Mouse (Mus musculus) hindbrain, embryonic 12.5 days (tissue): ENCODE data around the gene Pcgf1. TPM values are rescaled to one million over a fixed set of nuclear protein-coding genes. Genes with fewer than 3 reads are reported as not detected.
A peak's percentile ranks its signal among the peaks of the same experiment; 100 is the strongest.

Experiments used
- ATAC-seq: fragments of 200-750 bp; cut with Nextera tagmentation; 2 replicates; pipeline ENCODE4 v1.8.0; 2017; ENCODE audit warnings: moderate TSS enrichment; ENCODE audit not compliant: low FRiP score
- H3K27ac ChIP-seq: fragments of 300-500 bp; sonication (generic); 2 replicates; pipeline ENCODE4 v1.5.1; 2016; ENCODE audit warnings: mild to moderate bottlenecking
- H3K27me3 ChIP-seq: fragments of 300-500 bp; sonication (generic); 2 replicates; pipeline ENCODE4 v1.6.1; 2016; ENCODE audit warnings: mild to moderate bottlenecking
- H3K36me3 ChIP-seq: fragments of 300-500 bp; sonication (generic); 2 replicates; pipeline ENCODE4 v1.6.1; 2016; ENCODE audit warnings: mild to moderate bottlenecking
- H3K4me1 ChIP-seq: fragments of 300-500 bp; sonication (generic); 2 replicates; pipeline ENCODE4 v1.6.1; 2016
- H3K4me2 ChIP-seq: fragments of 300-500 bp; sonication (generic); replicated peaks from 2 replicates; pipeline ENCODE4 v1.6.1; 2016; ENCODE audit warnings: mild to moderate bottlenecking
- H3K4me3 ChIP-seq: fragments of 300-500 bp; sonication (generic); 2 replicates; pipeline ENCODE4 v1.5.1; 2016; ENCODE audit warnings: mild to moderate bottlenecking
- H3K9ac ChIP-seq: fragments of 300-500 bp; sonication (generic); 2 replicates; pipeline ENCODE4 v1.6.1; 2016; ENCODE audit warnings: mild to moderate bottlenecking, moderate library complexity
- H3K9me3 ChIP-seq: fragments of 300-500 bp; sonication (generic); replicated peaks from 2 replicates; pipeline ENCODE4 v1.6.1; 2016; ENCODE audit warnings: mild to moderate bottlenecking
- WGBS: fragments of 180-500 bp; shearing (Covaris S2); methylation state at CpG from one replicate; pipeline ENCODE4 v1.1.7; 2016; 5-methylcytosine and 5-hydroxymethylcytosine counted together
- polyA plus RNA-seq: library from polyadenylated mRNA; unstranded; fragments of >200 nt; fragmentation: Nextera tagmentation; extraction: Ambion mirVana; gene quantifications from 2 replicates; pipeline ENCODE4 v1.2.1, GENCODE M21; 2016

The Pcgf1 gene
- polyA plus RNA-seq, 1 experiment from 2014 or later: 39.5 TPM

DNA sequence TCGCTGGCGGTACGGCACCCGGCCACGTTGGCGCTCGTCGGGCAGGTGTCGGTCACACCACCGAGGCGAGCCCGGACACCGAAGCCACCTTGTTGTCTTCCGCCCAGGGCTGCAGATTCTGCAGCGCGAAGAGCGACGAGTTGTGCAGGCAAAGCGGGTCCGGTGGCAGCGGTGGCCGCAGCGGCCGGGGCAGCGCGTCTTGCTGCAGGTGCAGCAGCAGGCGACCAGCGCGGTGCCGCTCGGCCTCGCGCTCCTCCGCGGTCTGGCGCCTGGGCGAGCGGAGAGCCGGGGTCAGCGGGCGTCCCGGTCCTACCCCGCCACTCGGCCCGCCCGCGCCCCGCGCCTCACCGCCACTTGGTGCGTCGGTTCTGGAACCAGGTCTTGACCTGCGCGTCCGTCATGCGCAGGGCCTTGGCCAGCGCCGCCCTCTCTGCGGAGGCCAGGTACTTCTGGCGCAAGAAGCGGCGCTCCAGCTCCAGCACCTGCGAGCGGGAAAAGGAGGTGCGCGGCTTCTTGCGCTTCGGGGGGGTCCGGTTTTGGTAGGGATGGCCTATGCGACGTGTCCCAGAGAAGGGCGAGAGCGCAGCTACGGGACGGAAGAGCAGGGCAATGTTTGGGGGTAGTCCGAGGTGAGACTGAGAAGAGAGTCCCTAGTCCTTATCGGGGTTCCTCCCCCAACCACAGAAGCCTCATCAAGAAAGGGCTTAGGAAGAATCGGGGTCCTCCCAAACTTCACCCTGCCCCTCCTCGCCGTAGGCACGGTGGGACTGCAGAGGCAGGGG lies 8.8 kb upstream of the Pcgf1 start:
- H3K4me2 ChIP-seq: peak overlapping the region; percentile 21
- peaks cover 99% of the 10 kb centered on the region for H3K27me3 ChIP-seq
- no peaks in the 10 kb centered on the region for H3K9me3 ChIP-seq
- 1% methylated on average over 72 of the region's 81 CpGs for WGBS
- no peak overlapping the region for H3K27ac ChIP-seq
- H3K36me3 ChIP-seq: no peaks in the 10 kb centered on the region
- no peak for ATAC-seq
- peak overlapping the region; percentile 23 for H3K4me3 ChIP-seq
- no peak overlapping the region for H3K9ac ChIP-seq
- H3K4me1 ChIP-seq: peaks cover 19% of the 10 kb centered on the region

DNA sequence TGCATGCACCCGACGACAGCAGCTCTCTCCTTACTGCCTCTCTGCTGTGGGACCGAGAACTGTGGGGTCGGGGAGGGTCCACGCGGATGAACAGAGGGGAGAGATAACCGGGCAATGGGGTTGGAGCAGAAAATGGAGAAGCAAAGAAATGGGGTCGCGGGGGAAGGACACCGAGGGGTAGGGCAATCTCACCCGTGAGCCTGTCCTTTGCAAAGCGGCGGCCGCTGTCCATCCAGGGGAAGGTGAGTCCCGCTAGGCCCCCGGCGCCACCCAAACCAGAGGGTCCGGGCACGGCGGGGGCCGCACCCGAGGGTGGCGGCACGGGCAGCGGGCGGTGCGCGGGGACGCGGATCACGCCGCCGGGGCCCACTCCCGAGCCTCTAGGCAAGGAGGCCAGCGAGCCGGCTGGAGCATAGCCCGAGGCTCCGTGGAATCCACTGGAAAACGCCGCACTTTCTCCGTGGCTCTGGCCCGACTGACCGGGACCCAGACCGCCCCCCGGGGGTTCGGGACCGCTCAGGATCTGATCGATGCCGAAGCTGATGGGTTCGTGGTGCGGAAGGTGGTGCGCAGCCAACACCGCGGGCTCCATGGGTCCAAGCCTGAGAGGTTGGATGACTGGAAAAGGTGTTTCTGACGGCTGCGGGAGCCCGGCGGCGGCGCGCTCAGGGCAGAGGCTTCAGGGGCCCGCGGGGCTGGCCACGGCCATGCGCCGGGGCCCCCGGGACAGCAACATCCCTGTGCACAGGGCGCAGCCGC lies 8.0 kb upstream of the Pcgf1 start:
- Histone ChIP-seq H3K36me3 (no peaks in the 10 kb centered on the region), H3K4me2 (peak overlapping the region; percentile 28; the same call in 1 of the 2 replicates), H3K27me3 (peaks cover 99% of the 10 kb centered on the region), H3K4me1 (peaks cover 19% of the 10 kb centered on the region), H3K9me3 (no peaks in the 10 kb centered on the region), H3K27ac (no peak overlapping the region), H3K4me3 (peak overlapping the region; percentile 23), H3K9ac (no peak overlapping the region)
- no peak for ATAC-seq
- 2% methylated on average over 69 of the region's 69 CpGs for WGBS

DNA sequence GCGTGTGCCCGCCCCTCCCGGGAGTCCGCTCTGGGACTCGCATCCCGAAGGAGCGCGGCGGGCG lies 7.6 kb upstream of the Pcgf1 start, which contains the start of gene Tlx2:
Gene Tlx2, minus strand, starts transcription at position 47 of the 64 bp plus-strand sequence.
- Histone ChIP-seq H3K4me2 (peak within 1 kb of the TSS; percentile 28; the same call in 1 of the 2 replicates), H3K36me3 (no peaks in the 10 kb centered on the region), H3K27me3 (peaks cover 99% of the 10 kb centered on the region), H3K4me3 (peak within 1 kb of the TSS; percentile 23), H3K27ac (no peak within 1 kb of the TSS), H3K4me1 (peaks cover 19% of the 10 kb centered on the region), H3K9ac (no peak within 1 kb of the TSS), H3K9me3 (no peaks in the 10 kb centered on the region)
- WGBS: 3% methylated on average over 10 of the region's 10 CpGs
- no peak for ATAC-seq

DNA sequence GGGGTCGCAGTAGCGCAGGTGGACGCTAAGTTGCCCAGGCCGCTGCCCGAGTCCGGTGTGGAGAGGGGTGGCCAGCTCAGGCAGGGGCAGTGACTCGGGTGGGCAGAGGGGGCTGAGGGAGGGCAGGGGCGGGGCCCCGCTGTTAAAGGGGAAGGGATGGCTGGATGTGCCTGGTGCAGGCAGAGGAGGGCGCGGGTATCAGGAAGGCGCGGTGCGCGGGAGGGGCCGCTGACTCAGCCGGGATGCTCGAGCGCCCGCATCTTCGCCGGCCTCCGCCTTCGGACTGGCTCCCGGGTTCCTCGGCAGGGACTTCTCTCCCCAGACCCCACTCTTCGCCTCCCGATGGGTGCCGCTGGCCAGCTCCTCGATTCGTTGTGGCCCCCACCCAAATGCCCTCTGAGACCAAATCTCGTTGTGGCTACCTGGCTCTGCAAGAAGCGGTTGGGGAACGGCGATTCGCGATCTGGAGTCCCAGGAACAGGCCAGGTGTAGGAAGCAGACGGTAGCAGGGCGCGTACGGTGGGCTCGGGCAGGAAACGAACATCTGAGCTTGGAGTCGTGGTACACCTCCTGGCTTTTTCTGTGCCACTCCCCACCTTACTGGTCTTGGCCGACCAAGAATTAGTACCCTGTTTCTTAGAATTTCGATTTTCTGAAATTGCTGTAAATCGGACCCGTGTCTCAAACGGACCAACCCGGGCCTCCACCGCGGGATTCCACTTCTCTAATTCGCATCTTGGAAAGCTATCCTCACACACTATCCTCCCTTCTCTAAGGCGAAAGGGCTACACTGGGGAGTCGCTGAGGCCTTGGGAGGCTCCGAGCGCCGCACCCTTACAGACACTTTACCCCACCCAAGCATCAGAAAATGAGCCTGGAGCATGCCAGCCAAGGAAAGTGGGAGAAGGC lies 7.1 kb upstream of the Pcgf1 start:
- Histone ChIP-seq H3K4me2 (peak overlapping the region; percentile 28; the same call in 1 of the 2 replicates), H3K9ac (no peak overlapping the region), H3K27me3 (peaks cover 99% of the 10 kb centered on the region), H3K4me3 (peak overlapping the region; percentile 23), H3K4me1 (peaks cover 19% of the 10 kb centered on the region), H3K27ac (no peak overlapping the region), H3K9me3 (no peaks in the 10 kb centered on the region), H3K36me3 (no peaks in the 10 kb centered on the region)
- ATAC-seq: 0 out of 2 replicates have a peak, but pooled peaks have one; percentile 26
- 1% methylated on average over 50 of the region's 58 CpGs for WGBS

DNA sequence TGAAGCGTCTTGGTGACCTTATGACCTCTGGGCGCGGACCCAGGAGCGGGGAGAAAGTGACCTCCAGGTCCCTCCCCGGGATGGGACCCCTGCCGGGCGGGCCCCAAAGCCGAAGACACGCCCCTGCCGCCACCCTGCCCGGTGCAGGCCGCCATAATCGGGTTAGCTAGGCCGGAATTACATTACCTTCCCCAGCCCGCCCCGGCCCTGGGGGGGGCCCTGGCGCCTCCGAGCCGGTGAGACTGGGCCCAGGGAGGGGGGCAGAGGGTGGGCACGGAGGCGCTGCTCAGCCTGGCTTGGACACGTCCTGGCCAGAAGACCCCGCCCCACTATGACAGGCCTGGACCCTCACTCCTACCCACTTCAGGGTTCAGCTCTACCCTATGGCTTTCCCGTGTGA lies 6.4 kb upstream of the Pcgf1 start:
- Histone ChIP-seq H3K4me2 (peak overlapping the region; percentile 17; the same call in 1 of the 2 replicates), H3K36me3 (no peaks in the 10 kb centered on the region), H3K27me3 (peaks cover 99% of the 10 kb centered on the region), H3K9me3 (no peaks in the 10 kb centered on the region), H3K4me1 (peaks cover 19% of the 10 kb centered on the region), H3K9ac (no peak overlapping the region), H3K27ac (no peak overlapping the region), H3K4me3 (peak overlapping the region; percentile 14)
- WGBS: 2% methylated on average over 19 of the region's 24 CpGs
- ATAC-seq: peak; percentile 41; the same call in 1 of the 2 replicates

DNA sequence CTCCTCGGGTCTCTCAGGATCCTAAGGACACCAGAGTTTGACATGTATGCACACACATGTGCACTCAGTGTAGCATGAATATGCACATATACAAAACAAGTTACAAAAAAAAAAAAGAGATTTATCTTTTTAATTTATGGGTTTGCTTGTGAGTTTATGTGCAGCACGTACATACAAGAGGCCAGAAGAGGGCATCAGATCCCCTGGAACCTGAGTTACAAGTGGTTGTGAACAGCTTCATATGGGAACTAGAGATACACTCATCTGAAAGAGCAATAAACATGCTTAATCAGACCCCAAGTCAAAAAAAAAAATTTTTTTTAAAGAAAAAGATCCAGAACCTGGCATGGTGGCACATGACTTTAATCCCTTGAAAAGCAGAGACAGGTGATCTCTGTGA lies 2.7 kb upstream of the Pcgf1 start:
- Histone ChIP-seq H3K9me3 (no peaks in the 10 kb centered on the region), H3K4me3 (no peak overlapping the region), H3K4me1 (peaks cover 30% of the 10 kb centered on the region), H3K9ac (no peak overlapping the region), H3K4me2 (no peak overlapping the region), H3K27me3 (peaks cover 72% of the 10 kb centered on the region), H3K27ac (no peak overlapping the region), H3K36me3 (0 out of 2 replicates have a peak, but pooled peaks cover 2% of the 10 kb centered on the region)
- ATAC-seq: no peak
- 22% methylated on average over 2 of the region's 2 CpGs for WGBS

DNA sequence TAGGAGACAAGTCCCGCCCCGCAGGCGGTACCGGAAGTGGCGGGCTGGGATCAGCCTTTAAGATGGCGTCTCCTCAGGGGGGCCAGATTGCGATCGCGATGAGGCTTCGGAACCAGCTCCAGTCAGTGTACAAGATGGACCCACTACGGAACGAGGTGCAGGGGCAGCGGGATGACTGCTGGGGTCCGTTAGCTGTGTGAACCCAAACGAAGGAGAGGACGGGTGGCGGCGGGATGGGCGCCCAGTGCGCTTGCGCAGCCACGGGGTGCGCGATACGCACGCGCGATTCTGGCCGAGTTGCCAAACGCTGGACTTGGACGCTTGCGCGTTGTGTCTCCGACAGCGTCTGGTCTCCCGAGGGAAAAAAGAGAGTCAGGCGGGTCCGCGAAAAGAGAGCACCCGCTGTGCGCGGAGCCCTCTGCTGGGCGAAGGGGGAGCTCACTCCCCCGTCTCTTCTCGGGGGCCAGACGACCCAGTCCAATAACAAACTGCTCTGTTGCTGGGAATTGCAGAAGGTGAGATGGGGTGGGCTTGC lies 722 bp downstream of the Pcgf1 start:
- H3K4me2 ChIP-seq: peak overlapping the region; percentile 97
- peak overlapping the region; percentile 84 for H3K9ac ChIP-seq
- peaks cover 22% of the 10 kb centered on the region for H3K36me3 ChIP-seq
- peak; percentile 93 for ATAC-seq
- H3K27me3 ChIP-seq: peaks cover 56% of the 10 kb centered on the region
- no peaks in the 10 kb centered on the region for H3K9me3 ChIP-seq
- peak overlapping the region; percentile 84 for H3K27ac ChIP-seq
- WGBS: under 1% methylated on average over 46 of the region's 46 CpGs
- peak overlapping the region; percentile 69 for H3K4me3 ChIP-seq
- peaks cover 21% of the 10 kb centered on the region for H3K4me1 ChIP-seq

DNA sequence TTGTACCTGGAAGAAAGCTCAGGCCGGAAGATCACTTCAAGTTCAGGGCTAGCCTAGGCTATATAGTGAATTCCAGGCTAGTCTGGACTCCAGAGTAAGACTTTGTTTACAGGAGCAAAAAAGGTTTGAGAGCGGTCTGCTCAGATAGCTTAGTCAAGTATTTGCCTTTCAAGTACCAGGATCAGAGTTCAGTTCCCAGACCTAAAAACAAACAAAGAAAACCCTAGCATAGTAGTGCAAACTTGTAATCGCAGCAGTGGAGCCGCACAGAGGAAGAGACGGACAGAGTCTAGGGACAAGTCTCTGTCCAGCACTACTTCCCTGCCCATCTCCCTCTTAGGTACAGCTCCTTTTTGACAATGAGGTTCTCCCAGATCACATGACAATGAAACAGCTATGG lies 2.5 kb downstream of the Pcgf1 start:
- Histone ChIP-seq H3K4me3 (no peak overlapping the region), H3K27ac (no peak overlapping the region), H3K9me3 (no peaks in the 10 kb centered on the region), H3K4me2 (no peak overlapping the region), H3K36me3 (peaks cover 22% of the 10 kb centered on the region), H3K27me3 (peaks cover 56% of the 10 kb centered on the region), H3K4me1 (peaks cover 30% of the 10 kb centered on the region), H3K9ac (no peak overlapping the region)
- WGBS: 90% methylated on average over 5 of the region's 5 CpGs
- no peak for ATAC-seq

DNA sequence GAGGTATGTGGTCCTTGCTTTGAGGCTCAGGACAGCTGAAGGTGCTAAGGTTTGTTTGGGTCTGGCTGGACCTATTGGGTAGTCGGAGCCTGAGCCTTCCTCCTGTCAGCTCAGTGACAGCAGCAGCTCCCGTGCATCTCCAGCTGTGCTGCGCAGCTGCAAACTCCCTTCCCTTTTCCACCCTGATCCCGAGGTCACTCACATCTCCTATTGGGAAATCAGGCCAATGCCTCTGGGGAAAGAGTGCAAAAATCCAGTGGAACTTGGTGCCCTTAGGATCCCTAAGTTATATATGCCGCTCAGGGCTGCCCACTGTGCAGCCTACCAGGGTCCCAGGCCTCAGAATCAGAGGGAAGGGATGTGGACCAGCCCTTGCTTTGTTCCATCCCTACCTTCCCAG lies 5.8 kb downstream of the Pcgf1 start:
- H3K9me3 ChIP-seq: no peaks in the 10 kb centered on the region
- H3K27ac ChIP-seq: no peak overlapping the region
- peaks cover 22% of the 10 kb centered on the region for H3K36me3 ChIP-seq
- H3K27me3 ChIP-seq: peaks cover 69% of the 10 kb centered on the region
- H3K4me2 ChIP-seq: no peak overlapping the region
- no peak for ATAC-seq
- H3K4me3 ChIP-seq: no peak overlapping the region
- peaks cover 36% of the 10 kb centered on the region for H3K4me1 ChIP-seq
- 0 out of 2 replicates have a peak overlapping the region, but pooled peaks have one; percentile 23 for H3K9ac ChIP-seq
- WGBS: 7% methylated on average over 5 of the region's 5 CpGs

DNA sequence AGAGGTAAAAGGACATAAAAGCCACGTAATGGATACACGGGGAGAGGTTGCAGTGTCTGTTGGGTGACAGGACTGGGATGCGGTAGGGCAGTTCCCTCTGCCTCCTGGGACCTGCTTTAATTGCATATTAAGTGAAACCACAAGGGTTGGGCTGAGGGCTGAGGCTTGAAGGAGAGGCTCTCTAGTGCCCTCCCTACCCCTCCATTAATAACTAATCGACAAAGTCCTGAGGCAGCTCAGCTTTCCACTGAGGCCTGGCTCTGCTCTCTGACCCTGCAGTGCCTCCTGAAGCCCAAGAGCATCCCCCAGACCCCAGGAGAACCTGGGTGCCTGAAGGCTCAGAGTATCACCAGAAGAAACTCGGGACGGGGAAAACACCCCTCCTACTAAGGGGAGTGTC lies 6.8 kb downstream of the Pcgf1 start:
- Histone ChIP-seq H3K4me2 (no peak overlapping the region), H3K36me3 (peaks cover 22% of the 10 kb centered on the region), H3K27ac (no peak overlapping the region), H3K4me1 (peaks cover 29% of the 10 kb centered on the region), H3K9me3 (no peaks in the 10 kb centered on the region), H3K4me3 (no peak overlapping the region), H3K27me3 (peaks cover 78% of the 10 kb centered on the region), H3K9ac (no peak overlapping the region)
- WGBS: 4% methylated on average over 6 of the region's 6 CpGs
- no peak for ATAC-seq

DNA sequence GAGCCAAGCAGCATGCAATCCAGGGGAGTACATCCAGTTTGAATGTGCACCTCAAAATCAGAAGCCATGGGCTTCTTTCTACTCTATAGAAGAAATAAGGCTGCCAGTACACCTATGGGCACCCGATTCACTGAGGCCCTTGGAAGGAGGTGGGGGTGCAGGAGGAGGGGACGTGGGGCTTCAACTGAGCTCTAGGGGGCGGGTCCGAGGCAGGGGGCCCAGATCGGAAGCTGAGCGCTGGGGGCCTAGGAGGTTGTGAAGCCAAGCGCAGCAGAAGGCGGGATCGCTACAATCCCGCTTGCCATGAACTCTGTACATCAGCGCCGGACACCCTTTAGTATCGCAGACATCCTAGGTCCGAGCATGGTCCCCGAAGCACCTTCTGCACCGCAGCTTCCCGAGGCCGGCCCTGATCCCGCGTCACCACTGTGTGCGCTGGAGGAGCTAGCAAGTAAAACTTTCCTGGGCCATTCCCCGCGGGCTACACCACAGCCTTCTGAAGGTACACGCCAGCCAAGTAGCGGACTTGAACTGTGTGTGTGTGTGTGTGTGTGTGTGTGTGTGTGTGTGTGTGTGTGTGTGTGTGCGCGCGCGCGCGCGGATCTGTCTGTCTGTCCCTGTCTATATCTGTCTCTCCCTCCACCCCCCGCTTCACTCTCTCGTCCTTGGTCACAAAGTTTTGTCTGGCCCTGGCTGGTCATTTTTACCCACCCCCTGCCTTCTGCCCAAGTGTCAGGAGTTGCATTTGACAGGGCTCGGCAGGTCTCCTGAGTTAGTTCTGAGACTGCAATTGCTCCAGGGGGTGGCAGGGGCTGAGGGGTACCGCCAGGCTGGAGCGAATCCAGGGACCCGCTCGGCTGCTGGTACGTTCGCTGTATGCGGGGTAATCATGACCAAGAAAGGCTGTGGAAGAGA lies 8.7 kb downstream of the Pcgf1 start, which contains the start of gene Lbx2:
Gene Lbx2, plus strand, starts transcription at position 247 of the 915 bp plus-strand sequence.
- peaks cover 5% of the 10 kb centered on the region for H3K36me3 ChIP-seq
- H3K4me1 ChIP-seq: peaks cover 21% of the 10 kb centered on the region
- no peak within 1 kb of the TSS for H3K27ac ChIP-seq
- no peak within 1 kb of the TSS for H3K4me3 ChIP-seq
- ATAC-seq: no peak
- no peak within 1 kb of the TSS for H3K9ac ChIP-seq
- WGBS: 3% methylated on average over 42 of the region's 42 CpGs
- no peaks in the 10 kb centered on the region for H3K9me3 ChIP-seq
- H3K4me2 ChIP-seq: peak within 1 kb of the TSS; percentile 40
- peaks cover 94% of the 10 kb centered on the region for H3K27me3 ChIP-seq
